Mouse (Mus musculus): ENCODE measurements at regions not wholly inside any gene's neighbourhood (a gene's known extent, or its start where the extent isn't known, plus 50 kb on each side); places are given as distances from the start of the nearest gene placed in this dataset.

- DNase-seq, result no peak
These were observed 156.7 kb upstream of the Rreb1 start for GRCm38 (mm10) chr13:37621319-37622050.

GRCm38 (mm10) chr13:37622366-37623088, 155.7 kb upstream of the Rreb1 start:
- DNase-seq, result peak; percentile 42

GRCm38 (mm10) chr13:37624741-37625140, 153.5 kb upstream of the Rreb1 start:
- DNase-seq, result no peak

DNA sequence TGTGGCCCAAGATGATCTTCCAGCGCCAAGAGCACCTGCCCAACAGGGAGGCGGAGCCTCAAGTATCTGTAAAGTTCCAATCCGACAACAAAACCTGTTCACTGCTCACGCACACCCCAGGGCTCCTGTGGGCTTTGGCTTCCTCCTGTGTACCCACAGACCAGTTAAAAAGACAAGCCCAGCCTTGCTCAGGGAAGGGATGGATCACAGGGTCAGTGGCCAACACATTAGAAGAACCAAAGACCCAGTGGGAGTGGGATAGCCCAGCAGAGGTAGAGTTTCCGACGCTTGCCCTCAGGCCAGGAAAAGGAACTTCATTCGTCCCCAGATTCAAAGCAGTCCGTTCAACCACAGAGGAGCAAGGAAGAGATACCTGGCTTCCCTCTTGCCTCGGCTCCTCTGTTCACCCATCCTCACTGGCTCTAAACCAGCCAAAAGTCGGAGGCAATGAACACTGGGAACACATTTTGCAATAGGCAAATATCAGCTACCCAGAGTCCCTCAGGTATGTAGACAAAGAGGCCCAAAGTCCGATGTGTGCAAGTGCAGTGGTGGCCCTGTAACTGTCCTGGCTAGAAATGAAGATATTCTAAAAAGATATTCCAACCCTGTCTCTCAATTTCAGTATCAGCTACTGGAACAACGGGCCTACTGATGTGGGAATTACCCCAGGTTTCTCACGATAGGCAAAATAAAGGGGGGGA, 152.5 kb upstream of the Rreb1 start:
- DNase-seq, result no peak

DNA sequence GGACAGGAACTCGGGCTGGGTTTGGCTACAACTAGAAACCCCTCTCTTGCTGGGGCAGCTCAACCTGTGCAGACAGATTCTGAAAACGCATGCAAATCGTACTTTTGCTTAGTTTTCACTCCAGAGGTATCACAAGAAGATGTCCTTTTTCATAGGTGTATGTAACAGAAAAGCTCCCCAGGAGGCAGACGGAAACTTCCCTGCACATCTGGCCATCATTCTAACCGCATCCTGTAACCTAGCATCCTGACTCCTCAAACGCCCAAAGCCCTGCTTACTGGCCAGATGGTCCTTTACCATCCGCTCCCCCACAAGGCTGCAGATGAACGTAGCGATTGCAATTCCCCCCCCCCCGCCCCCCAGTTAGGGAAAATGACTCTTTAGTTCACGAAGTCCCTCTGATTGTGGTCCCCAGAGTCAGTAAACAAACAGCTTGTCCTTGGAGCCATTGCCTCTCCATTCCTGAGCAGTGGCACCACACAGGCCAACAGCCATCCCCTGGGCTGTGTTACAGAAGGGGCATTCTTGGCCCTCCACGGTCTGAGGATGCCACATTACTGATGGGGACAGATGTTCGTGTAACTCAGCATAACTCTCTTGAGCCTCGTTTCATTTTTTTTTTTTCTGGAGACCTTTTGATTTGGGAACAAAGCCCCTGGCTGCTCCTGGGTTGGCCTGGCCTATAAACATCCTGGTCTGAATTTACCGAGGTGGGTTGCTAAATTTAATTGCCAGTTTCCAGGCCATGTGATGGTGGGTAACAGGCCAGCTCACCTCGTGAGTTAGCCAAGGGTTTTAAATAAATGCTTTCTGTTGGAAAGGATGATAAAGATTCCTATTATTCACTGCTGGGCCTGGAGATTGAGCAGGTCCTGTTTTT, 149.6 kb upstream of the Rreb1 start:
- DNase-seq, result no peak

GRCm38 (mm10) chr13:37629271-37629899, 148.8 kb upstream of the Rreb1 start:
- no peak for DNase-seq

DNA sequence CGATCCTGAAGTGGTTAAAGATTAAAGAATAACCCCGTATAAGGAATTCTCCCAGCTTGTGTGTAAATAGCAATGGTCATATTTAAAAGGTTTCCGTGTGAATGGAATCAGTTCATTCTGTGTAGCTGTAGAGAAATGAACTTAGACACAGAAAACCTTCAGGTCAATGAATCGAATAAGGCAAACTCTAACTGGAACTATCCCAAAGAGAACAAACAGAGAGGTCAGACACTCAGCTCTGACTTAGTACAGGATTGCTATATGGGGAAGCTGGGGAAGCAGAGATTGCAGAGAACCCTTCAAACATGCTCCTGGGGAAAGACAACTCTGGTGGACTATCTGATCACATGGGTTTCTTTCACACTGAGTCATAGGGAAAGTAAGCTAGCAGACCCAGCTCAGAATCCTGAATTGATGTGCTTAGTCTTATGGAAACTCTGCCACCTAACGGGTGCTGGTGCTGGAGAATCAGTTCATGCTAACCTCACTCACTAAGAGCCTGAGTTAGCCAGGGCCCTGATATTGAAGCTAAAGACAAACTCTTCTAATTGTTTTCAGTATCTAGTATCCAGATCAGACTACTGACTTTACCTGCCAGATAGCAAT, 145.3 kb upstream of the Rreb1 start:
- DNase-seq, result no peak

DNA sequence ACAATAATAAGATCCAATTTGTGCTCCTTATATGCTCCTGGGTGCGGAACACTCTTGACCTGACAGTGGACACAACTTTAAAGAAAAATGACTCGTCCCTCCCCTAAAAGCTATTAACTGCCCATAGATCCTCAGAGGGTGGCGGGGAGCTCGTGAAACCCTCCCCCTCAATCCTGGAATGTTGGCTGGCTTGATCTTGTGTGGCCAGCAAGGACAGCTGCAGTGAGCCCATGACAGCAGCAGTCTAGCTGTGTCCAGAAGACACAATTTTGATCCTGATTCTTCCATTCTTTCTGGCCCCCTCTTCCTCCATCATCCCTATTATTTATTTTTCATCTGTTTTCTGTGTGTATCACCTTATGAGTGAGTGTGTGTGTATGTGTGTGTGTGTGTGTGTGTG, 141.8 kb upstream of the Rreb1 start:
- DNase-seq, result no peak

- DNase-seq, result no peak
These were observed 141.0 kb upstream of the Rreb1 start for GRCm38 (mm10) chr13:37637151-37637550.

GRCm38 (mm10) chr13:37638071-37638511, 140.1 kb upstream of the Rreb1 start:
- DNase-seq, result no peak

- no peak for DNase-seq
These were observed 135.6 kb upstream of the Rreb1 start for GRCm38 (mm10) chr13:37642410-37643093.

GRCm38 (mm10) chr13:37644751-37645181, 133.4 kb upstream of the Rreb1 start:
- peak; percentile 40 for DNase-seq

DNA sequence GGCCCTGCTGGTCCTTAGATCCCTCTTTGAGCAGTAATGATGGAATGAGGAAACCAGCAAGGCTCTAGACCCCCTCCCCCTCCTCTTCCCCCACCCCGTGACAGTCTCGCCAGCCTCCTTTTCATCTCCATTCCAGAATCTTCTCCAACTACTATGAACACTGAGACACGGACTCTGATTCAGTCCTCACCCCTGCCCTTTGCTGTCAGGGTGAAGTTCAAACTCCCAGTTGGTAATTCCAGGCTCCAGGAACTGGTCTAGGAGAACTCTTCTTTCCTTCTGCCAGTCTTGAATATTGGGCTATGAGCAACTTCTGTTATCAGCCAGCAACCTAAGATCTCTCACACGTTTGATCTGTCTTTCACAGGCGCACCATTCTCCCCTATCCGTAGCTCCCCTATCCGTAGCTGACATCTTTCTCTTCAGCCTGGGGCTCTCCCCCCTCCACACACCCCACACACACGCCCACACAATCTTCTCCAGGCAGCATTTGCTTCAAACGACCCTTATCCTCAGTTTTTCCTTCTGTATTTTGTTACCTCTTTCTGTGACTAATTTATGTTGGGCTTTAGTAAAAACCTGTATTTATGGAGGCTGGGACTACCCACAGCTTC, 128.6 kb upstream of the Rreb1 start:
- DNase-seq, result no peak

DNA sequence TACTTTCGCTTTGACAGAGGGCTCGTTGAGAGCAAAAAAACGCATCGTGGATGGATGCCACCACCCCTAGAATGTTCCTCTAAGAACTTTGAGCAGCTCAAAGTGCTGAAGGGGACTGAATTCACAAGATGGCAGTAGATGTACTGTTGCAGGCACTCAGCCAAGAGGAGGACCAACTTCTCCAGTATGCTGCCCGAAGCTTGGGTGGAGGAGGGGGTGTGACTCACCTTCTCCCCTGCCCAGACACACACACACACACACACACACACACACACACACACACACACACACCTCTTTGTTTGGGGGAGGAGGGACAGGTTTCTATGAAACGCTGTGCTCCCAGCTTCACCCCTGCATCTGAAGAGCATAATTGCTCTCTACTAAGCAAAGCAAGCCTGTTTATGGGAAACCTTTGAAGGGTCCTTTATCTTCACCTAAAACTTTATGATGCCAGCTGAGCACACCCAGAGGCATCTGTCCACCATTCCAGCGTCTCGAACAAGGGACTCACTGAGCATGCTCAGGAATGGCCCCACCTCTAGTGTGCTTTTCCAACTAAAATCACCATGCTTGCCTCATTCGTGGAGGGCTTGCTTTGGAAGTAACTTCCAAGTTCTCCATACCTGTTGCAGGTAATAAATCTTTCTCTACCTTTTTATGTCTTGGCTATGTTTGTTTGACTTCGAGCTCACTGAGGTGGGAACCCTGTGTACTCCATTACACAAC, 126.8 kb upstream of the Rreb1 start:
- DNase-seq, result no peak

DNA sequence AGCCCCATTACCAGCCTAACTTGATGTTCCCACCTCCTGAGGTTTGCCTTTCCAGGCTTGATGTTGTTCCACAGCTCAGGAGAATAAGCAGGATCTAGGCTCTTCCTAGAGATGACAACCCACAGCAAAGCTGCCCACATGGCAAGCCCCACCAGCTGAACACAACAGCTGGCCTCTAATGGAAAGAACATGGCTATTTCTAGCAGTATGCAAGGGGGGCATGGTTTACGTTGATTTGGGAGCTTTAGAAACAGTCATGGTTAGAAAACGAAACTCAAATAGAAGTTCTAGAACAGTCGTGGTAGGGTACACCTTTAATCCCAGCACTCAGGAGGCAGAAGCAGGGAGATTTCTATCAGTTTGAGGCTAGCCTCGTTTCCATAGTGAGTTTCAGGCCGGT, 123.5 kb upstream of the Rreb1 start:
- no peak for DNase-seq

DNA sequence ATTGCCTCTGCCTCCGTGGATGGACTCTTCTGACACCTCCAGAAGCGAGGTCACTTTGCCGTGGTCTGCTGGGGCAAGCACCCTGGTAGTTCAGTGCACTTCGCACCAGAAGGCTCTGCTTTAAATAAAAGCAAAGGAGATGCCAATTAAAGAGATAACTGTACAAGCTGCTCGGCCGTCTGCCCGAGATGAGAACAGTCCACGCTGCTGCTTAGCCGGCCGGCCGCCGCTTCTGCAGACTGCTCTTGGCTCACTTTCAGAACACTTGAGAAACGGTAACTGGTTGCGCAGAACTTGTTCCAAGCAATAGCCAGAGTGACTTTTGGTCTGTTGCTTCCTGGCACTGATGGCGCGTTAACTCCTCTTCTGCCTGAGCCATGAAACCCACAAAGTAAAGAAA, 121.0 kb upstream of the Rreb1 start:
- peak; percentile 61 for DNase-seq

DNA sequence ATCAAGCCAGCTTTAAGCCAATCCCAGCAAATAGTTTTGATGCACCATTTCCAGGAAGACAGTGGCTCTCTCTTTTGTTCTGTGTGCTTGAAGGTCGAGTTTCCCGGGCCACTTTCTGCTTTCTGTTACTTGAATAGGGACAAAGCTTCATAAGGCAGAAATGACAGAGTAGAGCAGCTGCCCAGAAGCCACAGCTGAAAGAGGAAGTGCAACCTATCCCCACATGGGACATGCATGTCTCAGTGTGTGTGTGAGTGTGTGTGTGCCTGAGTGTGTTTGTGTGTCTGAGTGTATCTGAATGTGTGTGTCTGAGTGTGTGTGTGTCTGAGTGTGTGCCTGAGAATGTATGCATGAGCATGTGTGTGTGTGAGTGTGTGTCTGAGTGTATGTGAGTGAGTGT, 120.2 kb upstream of the Rreb1 start:
- no peak for DNase-seq

- no peak for DNase-seq
These were observed 119.7 kb upstream of the Rreb1 start for GRCm38 (mm10) chr13:37658519-37658918.

GRCm38 (mm10) chr13:37660083-37660482, 118.1 kb upstream of the Rreb1 start:
- DNase-seq, result no peak

DNA sequence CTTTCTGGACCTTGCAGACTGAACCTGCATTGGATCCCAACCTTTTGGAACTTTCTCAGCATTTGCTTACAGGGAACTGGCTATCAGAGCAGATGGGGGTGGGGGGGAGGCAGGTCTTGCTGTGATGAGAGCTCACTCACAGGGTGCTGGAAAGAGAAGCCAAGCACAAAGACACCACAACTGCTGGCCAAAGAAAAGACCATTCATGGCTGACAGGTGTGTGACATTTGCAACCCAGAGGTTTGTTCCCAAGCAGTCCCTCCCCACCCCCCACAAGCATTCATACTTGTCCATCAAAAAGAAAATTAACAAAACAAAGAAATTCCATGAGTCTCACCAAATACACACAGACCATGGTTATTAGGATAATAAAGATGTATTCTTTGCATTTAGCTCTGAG, 117.5 kb upstream of the Rreb1 start:
- DNase-seq, result no peak
